Mouse (Mus musculus) heart, adult 2 months (tissue): ENCODE measurements around the gene Slc25a48.

ENCODE experiments used
- CTCF ChIP-seq: fragments of 200-600 bp; IDR thresholded peaks from 2 replicates; pipeline ENCODE4 v1.8.1; 2022; ENCODE audit warnings: antibody characterized with exemption, mild to moderate bottlenecking, moderate library complexity
- EP300 ChIP-seq: fragments of 200-500 bp; IDR thresholded peaks from 2 replicates; pipeline ENCODE4 v1.6.1; 2011; ENCODE audit warnings: low read depth, low read length, control low read depth; ENCODE audit not compliant: insufficient read depth
- POLR2A ChIP-seq: fragments of 200-500 bp; IDR thresholded peaks from 2 replicates; pipeline ENCODE4 v1.6.1; 2011; ENCODE audit warnings: mild to moderate bottlenecking, low read depth, low read length, control low read depth; ENCODE audit not compliant: insufficient read depth

GRCm38 (mm10) chr13:56513595-56513994 is 75.4 kb downstream of the Slc25a48 start:
- TF ChIP-seq POLR2A (no peak), CTCF (no peak), EP300 (no peak)
